Mouse (Mus musculus): ENCODE data around the gene Mul1. TPM values are rescaled to one million over a fixed set of nuclear protein-coding genes. Genes with fewer than 3 reads are reported as not detected.
"Not testable (repeated sequence)": the region's sequence is repeated elsewhere in the genome, so short reads cannot be mapped to it uniquely, and the experiment has no call there.

Mul1 gene
- polyA plus RNA-seq, 1 experiment from 2014 or later = 16.6 TPM

- 0 out of 2 replicates have a peak, but pooled peaks cover 2% of the 10 kb centered on the region for H3K4me1 ChIP-seq (replicated peaks; ENCODE audit: control insufficient read depth, insufficient read depth, low read length)
- H3K9ac ChIP-seq (ENCODE audit: low read depth, low read length) = no peak overlapping the region
- WGBS = 13% methylated on average over 5 of the region's 5 CpGs
- no peaks in the 10 kb centered on the region for H3K9me3 ChIP-seq (ENCODE audit: control insufficient read depth, low read length)
- H3K27me3 ChIP-seq (ENCODE audit: control insufficient read depth, insufficient read depth, low read length) = no peaks in the 10 kb centered on the region
- no peak overlapping the region for H3K27ac ChIP-seq (ENCODE audit: low read depth, low read length)
- no peak for ATAC-seq (ENCODE audit: low FRiP score)
- H3K36me3 ChIP-seq (ENCODE audit: control insufficient read depth, insufficient read depth, low read length) = no peaks in the 10 kb centered on the region
- no peak for DNase-seq (ENCODE audit: low spot score)
- H3K4me2 ChIP-seq (replicated peaks; ENCODE audit: low read depth, low read length) = no peak overlapping the region
- H3K4me3 ChIP-seq (ENCODE audit: low read depth, low read length) = no peak overlapping the region
These were observed 23.5 kb upstream of the Mul1 start for GRCm38 (mm10) chr4:138411011-138411410.

GRCm38 (mm10) chr4:138411504-138412121 lies 22.9 kb upstream of the Mul1 start:
- Histone ChIP-seq H3K4me3 (ENCODE audit: low read depth, low read length) (no peak overlapping the region), H3K9me3 (ENCODE audit: control insufficient read depth, low read length) (no peaks in the 10 kb centered on the region), H3K4me1 (replicated peaks; ENCODE audit: control insufficient read depth, insufficient read depth, low read length) (0 out of 2 replicates have a peak, but pooled peaks cover 2% of the 10 kb centered on the region), H3K27ac (ENCODE audit: low read depth, low read length) (no peak overlapping the region), H3K27me3 (ENCODE audit: control insufficient read depth, insufficient read depth, low read length) (no peaks in the 10 kb centered on the region), H3K4me2 (replicated peaks; ENCODE audit: low read depth, low read length) (no peak overlapping the region), H3K36me3 (ENCODE audit: control insufficient read depth, insufficient read depth, low read length) (no peaks in the 10 kb centered on the region), H3K9ac (ENCODE audit: low read depth, low read length) (no peak overlapping the region)
- WGBS = 52% methylated on average over 7 of the region's 7 CpGs
- DNase-seq (ENCODE audit: low spot score) = no peak
- ATAC-seq (ENCODE audit: low FRiP score) = no peak

- 16% methylated on average over 6 of the region's 6 CpGs for WGBS
These were observed 19.7 kb upstream of the Mul1 start for GRCm38 (mm10) chr4:138414725-138415124.

GRCm38 (mm10) chr4:138415991-138416390 lies 18.5 kb upstream of the Mul1 start:
- WGBS = 84% methylated on average over 3 of the region's 3 CpGs
- Histone ChIP-seq H3K36me3 (ENCODE audit: control insufficient read depth, insufficient read depth, low read length) (no peaks in the 10 kb centered on the region), H3K27ac (ENCODE audit: low read depth, low read length) (no peak overlapping the region), H3K4me1 (replicated peaks; ENCODE audit: control insufficient read depth, insufficient read depth, low read length) (0 out of 2 replicates have a peak, but pooled peaks cover 2% of the 10 kb centered on the region), H3K4me2 (replicated peaks; ENCODE audit: low read depth, low read length) (no peak overlapping the region), H3K4me3 (ENCODE audit: low read depth, low read length) (no peak overlapping the region), H3K9ac (ENCODE audit: low read depth, low read length) (no peak overlapping the region), H3K27me3 (ENCODE audit: control insufficient read depth, insufficient read depth, low read length) (no peaks in the 10 kb centered on the region), H3K9me3 (ENCODE audit: control insufficient read depth, low read length) (no peaks in the 10 kb centered on the region)
- ATAC-seq (ENCODE audit: low FRiP score) (no peak), DNase-seq (ENCODE audit: low spot score) (no peak)

More at GRCm38 (mm10) chr4:138414725-138415124, 19.7 kb upstream of the Mul1 start:
- Histone ChIP-seq H3K27ac (ENCODE audit: low read depth, low read length) (no peak overlapping the region), H3K9me3 (ENCODE audit: control insufficient read depth, low read length) (no peaks in the 10 kb centered on the region), H3K9ac (ENCODE audit: low read depth, low read length) (no peak overlapping the region), H3K4me2 (replicated peaks; ENCODE audit: low read depth, low read length) (no peak overlapping the region), H3K27me3 (ENCODE audit: control insufficient read depth, insufficient read depth, low read length) (no peaks in the 10 kb centered on the region), H3K4me1 (replicated peaks; ENCODE audit: control insufficient read depth, insufficient read depth, low read length) (0 out of 2 replicates have a peak, but pooled peaks cover 2% of the 10 kb centered on the region), H3K4me3 (ENCODE audit: low read depth, low read length) (no peak overlapping the region), H3K36me3 (ENCODE audit: control insufficient read depth, insufficient read depth, low read length) (no peaks in the 10 kb centered on the region)
- no peak for DNase-seq (ENCODE audit: low spot score)
- no peak for ATAC-seq (ENCODE audit: low FRiP score)

GRCm38 (mm10) chr4:138416414-138416813 lies 18.1 kb upstream of the Mul1 start:
- no peak overlapping the region for H3K4me2 ChIP-seq (replicated peaks; ENCODE audit: low read depth, low read length)
- H3K27ac ChIP-seq (ENCODE audit: low read depth, low read length) = no peak overlapping the region
- DNase-seq (ENCODE audit: low spot score) (no peak), ATAC-seq (ENCODE audit: low FRiP score) (no peak)
- 0 out of 2 replicates have a peak, but pooled peaks cover 2% of the 10 kb centered on the region for H3K4me1 ChIP-seq (replicated peaks; ENCODE audit: control insufficient read depth, insufficient read depth, low read length)
- no peak overlapping the region for H3K4me3 ChIP-seq (ENCODE audit: low read depth, low read length)
- H3K9ac ChIP-seq (ENCODE audit: low read depth, low read length) = no peak overlapping the region
- no peaks in the 10 kb centered on the region for H3K27me3 ChIP-seq (ENCODE audit: control insufficient read depth, insufficient read depth, low read length)
- 54% methylated on average over 5 of the region's 5 CpGs for WGBS
- no peaks in the 10 kb centered on the region for H3K36me3 ChIP-seq (ENCODE audit: control insufficient read depth, insufficient read depth, low read length)
- H3K9me3 ChIP-seq (ENCODE audit: control insufficient read depth, low read length) = no peaks in the 10 kb centered on the region

- 84% methylated on average over 4 of the region's 4 CpGs for WGBS
- ATAC-seq (ENCODE audit: low FRiP score) = no peak
- no peaks in the 10 kb centered on the region for H3K27me3 ChIP-seq (ENCODE audit: control insufficient read depth, insufficient read depth, low read length)
These were observed 16.6 kb upstream of the Mul1 start for GRCm38 (mm10) chr4:138417882-138418281.

GRCm38 (mm10) chr4:138418340-138418957 lies 16.0 kb upstream of the Mul1 start:
- DNase-seq (ENCODE audit: low spot score) = no peak

More at GRCm38 (mm10) chr4:138417882-138418281, 16.6 kb upstream of the Mul1 start:
- H3K36me3 ChIP-seq (ENCODE audit: control insufficient read depth, insufficient read depth, low read length) = no peaks in the 10 kb centered on the region
- H3K27ac ChIP-seq (ENCODE audit: low read depth, low read length) = no peak overlapping the region
- H3K4me3 ChIP-seq (ENCODE audit: low read depth, low read length) = no peak overlapping the region
- 0 out of 2 replicates have a peak, but pooled peaks cover 2% of the 10 kb centered on the region for H3K4me1 ChIP-seq (replicated peaks; ENCODE audit: control insufficient read depth, insufficient read depth, low read length)
- no peak overlapping the region for H3K9ac ChIP-seq (ENCODE audit: low read depth, low read length)
- H3K4me2 ChIP-seq (replicated peaks; ENCODE audit: low read depth, low read length) = no peak overlapping the region
- no peaks in the 10 kb centered on the region for H3K9me3 ChIP-seq (ENCODE audit: control insufficient read depth, low read length)
- no peak for DNase-seq (ENCODE audit: low spot score)

GRCm38 (mm10) chr4:138425028-138425427 lies 9.4 kb upstream of the Mul1 start:
- H3K4me2 ChIP-seq (replicated peaks; ENCODE audit: low read depth, low read length) = no peak overlapping the region
- H3K27me3 ChIP-seq (ENCODE audit: control insufficient read depth, insufficient read depth, low read length) = 0 out of 2 replicates have a peak, but pooled peaks cover 2% of the 10 kb centered on the region
- H3K27ac ChIP-seq (ENCODE audit: low read depth, low read length) = no peak overlapping the region
- DNase-seq (ENCODE audit: low spot score) = no peak
- no peak overlapping the region for H3K9ac ChIP-seq (ENCODE audit: low read depth, low read length)
- 84% methylated on average over 6 of the region's 6 CpGs for WGBS
- no peaks in the 10 kb centered on the region for H3K36me3 ChIP-seq (ENCODE audit: control insufficient read depth, insufficient read depth, low read length)
- ATAC-seq (ENCODE audit: low FRiP score) = no peak
- no peaks in the 10 kb centered on the region for H3K9me3 ChIP-seq (ENCODE audit: control insufficient read depth, low read length)
- H3K4me1 ChIP-seq (replicated peaks; ENCODE audit: control insufficient read depth, insufficient read depth, low read length) = no peaks in the 10 kb centered on the region
- H3K4me3 ChIP-seq (ENCODE audit: low read depth, low read length) = no peak overlapping the region

More at GRCm38 (mm10) chr4:138418340-138418957, 16.0 kb upstream of the Mul1 start:
- WGBS = 64% methylated on average over 11 of the region's 11 CpGs
- H3K27ac ChIP-seq (ENCODE audit: low read depth, low read length) = no peak overlapping the region
- ATAC-seq (ENCODE audit: low FRiP score) = no peak
- H3K36me3 ChIP-seq (ENCODE audit: control insufficient read depth, insufficient read depth, low read length) = no peaks in the 10 kb centered on the region
- H3K4me1 ChIP-seq (replicated peaks; ENCODE audit: control insufficient read depth, insufficient read depth, low read length) = 0 out of 2 replicates have a peak, but pooled peaks cover 2% of the 10 kb centered on the region
- no peak overlapping the region for H3K9ac ChIP-seq (ENCODE audit: low read depth, low read length)
- no peak overlapping the region for H3K4me3 ChIP-seq (ENCODE audit: low read depth, low read length)
- no peaks in the 10 kb centered on the region for H3K9me3 ChIP-seq (ENCODE audit: control insufficient read depth, low read length)
- H3K4me2 ChIP-seq (replicated peaks; ENCODE audit: low read depth, low read length) = no peak overlapping the region
- H3K27me3 ChIP-seq (ENCODE audit: control insufficient read depth, insufficient read depth, low read length) = no peaks in the 10 kb centered on the region

- not testable (repeated sequence) for H3K9ac ChIP-seq (ENCODE audit: low read depth, low read length); H3K27me3 ChIP-seq (ENCODE audit: control insufficient read depth, insufficient read depth, low read length); H3K4me3 ChIP-seq (ENCODE audit: low read depth, low read length); H3K36me3 ChIP-seq (ENCODE audit: control insufficient read depth, insufficient read depth, low read length); DNase-seq (ENCODE audit: low spot score); H3K9me3 ChIP-seq (ENCODE audit: control insufficient read depth, low read length); H3K27ac ChIP-seq (ENCODE audit: low read depth, low read length); H3K4me2 ChIP-seq (replicated peaks; ENCODE audit: low read depth, low read length); ATAC-seq (ENCODE audit: low FRiP score); H3K4me1 ChIP-seq (replicated peaks; ENCODE audit: control insufficient read depth, insufficient read depth, low read length)
- WGBS = 94% methylated on average over 14 of the region's 14 CpGs
These were observed 8.9 kb upstream of the Mul1 start for GRCm38 (mm10) chr4:138425604-138426003.
